Mouse (Mus musculus): Measurements from ENCODE around the gene Fkbpl.

DNA sequence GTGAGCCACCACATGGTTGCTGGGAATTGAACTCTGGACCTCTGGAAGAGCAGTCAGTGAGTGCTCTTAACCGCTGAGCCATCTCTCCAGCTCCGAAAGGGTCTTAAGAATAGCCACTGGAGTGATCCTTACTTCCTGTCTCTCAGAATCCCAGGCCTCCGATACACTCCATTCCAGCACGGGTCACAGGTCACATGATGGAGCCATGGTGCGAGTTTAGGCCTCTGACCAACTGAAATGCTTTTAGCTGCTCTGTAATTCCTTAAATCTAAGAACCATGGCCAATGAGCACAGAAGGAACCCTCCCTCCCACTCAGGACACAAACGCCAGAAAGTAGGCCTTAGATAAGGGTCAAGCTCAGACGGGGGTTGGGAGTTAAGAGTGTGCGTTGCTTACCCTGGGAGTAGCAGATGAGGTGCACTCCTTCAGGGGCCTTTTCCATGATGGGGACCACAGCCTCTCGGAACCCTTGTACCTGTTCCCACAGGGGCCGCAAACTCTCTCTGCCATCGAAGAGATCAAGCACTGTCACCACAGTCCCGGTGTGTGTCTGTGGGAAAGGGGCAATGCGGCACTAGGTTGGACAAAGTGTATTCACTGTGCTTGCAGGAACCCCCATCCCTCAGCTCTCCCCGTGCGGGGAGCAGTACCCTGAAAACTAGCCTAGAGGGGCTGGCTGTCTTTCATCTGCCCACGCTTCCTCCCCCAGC, 18.3 kb upstream of the Fkbpl start:
- TF ChIP-seq CTCF (IDR thresholded peaks at IDR 0.05; ENCODE audit: low read depth) (no peak), EP300 (IDR thresholded peaks at IDR 0.05; ENCODE audit: low read depth) (no peak)

Data from liver, postnatal 0 days (tissue).